Mouse (Mus musculus) embryonic fibroblast, embryonic 13.5 days (primary cell): ENCODE data around the gene Mpped2.

ENCODE experiments used
- CTCF ChIP-seq: IDR thresholded peaks from 2 replicates; pipeline ENCODE4 v1.5.1; 2011; ENCODE audit warnings: mild to moderate bottlenecking, control low read depth, low read length, moderate library complexity, borderline replicate concordance; ENCODE audit not compliant: insufficient read depth
- POLR2A ChIP-seq: IDR thresholded peaks from 2 replicates; pipeline ENCODE4 v1.6.1; 2011; ENCODE audit warnings: low read depth, mild to moderate bottlenecking, control low read depth, low read length, moderate library complexity

GRCm38 (mm10) chr2:106769236-106769635, 76.2 kb downstream of the Mpped2 start:
- TF ChIP-seq CTCF (no peak), POLR2A (no peak)
